Mouse (Mus musculus): ENCODE data around the gene Cstad.

The Cstad gene

DNA sequence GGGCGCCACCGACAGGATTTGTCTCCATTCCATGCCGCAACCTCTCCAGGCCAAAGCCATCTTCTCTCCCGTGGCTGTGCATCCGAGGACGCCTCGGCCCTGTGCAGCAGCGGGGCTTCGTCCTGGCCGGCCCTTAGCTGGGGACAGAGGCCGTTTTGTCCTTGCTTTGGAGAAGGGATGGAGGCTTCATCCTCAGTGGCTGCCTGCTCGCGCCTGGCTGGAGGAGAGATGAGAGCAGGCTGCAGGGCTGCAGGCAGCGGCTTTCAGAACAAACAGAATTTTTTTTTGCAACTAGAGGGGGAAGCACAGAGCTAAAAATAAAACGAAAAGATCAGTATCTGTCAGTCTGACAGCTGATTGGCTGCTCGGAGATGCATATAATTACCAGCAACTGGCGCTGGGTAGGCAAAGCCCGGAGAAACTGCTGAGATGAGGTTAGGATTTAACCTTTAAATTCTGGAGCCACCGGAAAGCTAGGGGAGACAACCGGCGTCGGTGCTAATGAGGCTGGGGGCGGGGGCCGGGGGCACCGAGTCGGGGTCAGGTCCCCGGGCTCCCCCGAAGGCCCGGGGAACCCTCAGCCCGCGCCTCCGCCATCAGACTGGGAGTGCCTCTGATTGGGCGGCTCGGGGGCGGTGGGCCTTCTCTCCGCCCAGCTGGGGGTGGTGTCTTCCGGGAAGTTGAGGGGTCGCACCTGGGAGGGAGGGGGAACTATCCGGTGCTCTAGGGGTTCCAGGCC, at the start of gene Cstad:
Gene Cstad (plus strand): TSS at position 400 of the 739 bp plus-strand sequence.
- in situ Hi-C loops (cut with MboI, MseI) = no loop called here

DNA sequence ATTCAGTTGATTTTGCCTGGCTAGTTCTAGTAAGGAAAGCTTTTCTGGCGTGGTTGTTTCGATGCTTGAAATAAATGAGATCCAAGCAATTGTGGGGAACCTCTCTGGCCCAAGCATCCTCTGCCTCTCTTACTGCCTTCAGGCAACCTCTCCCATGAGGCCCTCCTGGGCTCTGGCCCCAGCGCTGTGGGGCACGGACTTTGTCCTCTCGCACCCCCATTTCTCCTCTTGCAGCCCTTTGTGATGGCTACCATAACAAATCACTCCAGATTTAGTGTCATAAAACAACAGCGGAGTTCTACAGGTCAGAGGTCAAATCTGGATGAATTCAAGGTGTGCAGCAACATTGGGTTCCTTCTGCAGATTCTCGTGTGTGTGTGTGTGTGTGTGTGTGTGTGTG, 49.1 kb upstream of the Cstad start:
- in situ Hi-C loops (cut with MboI, MseI) = no loop called here

DNA sequence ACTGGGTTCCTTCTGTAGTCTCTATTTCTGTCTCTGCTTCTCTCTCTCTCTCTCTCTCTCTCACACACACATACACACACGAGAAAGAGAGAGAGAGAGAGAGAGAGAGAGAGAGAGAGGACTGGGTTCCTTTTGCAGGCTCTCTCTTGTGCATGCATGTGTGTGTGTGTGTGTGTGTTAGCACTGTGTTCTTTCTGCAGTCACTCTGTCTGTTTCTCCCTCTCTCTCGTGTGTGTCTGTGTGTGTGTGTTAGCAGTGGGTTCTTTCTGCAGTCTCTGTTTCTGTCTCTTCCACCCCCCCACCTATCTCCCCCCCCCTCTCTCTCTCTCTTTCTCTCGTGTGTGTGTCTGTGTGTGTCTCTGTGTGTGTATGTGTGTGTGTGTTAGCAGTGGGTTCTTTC, 48.6 kb upstream of the Cstad start:
- in situ Hi-C loops (cut with MboI, MseI) = no loop called here

DNA sequence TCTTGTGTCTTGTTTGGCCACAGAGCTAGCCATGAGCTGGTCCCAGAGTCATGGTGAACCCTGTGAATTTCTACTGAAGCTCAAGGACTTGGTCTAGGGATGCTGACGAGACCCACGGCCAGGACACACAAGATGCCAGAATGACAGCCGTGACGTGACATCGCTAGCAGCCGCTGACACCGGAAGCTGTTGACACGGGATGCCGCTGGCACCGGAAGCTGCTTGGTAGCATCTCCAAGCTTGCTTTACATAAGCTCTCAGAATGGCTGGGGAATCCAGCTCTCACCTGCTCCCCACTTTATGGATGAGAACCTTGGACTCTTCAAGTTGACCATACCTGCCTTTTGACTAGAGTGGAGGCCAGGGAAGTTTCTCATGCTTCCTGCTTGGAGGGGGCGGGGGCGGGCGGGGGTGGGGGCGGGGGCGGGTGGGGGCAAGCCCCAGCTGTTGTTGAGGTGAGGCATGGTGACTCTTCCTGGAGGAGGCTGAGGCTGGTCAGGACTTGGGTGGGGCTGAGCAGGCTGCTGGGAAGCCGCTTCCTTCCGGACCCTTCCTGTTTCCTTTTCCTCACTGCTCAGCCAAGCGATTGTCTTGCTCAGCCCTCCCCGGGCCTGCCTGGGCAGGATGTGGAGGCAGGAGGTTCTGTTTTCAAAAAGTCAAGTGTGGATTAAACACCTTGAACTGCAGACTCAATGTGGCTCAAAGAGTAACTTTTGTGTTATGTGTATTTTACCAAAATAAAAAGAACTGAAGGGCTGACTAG, 47.2 kb upstream of the Cstad start:
- in situ Hi-C loops (cut with MboI, MseI) = no loop called here

DNA sequence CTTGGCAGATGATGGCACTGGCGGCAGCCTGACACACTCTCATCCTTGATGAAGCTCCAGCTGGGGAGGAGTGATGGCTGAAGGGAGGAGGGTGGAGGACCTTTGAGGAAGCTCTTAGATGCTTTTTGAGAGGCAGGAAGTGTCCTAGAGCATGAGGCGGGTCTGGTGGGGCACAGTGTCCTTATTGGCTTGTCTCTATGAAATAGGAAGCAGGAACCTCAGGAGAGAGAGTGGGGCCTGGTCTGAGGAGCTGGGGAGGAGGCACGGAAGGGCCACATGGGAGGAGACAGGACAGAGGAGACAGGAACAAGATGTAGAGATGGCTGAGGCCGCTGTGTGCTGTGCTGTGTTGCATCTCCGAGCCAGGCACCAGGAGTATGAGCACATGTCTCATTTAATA, 43.3 kb upstream of the Cstad start:
- in situ Hi-C loops (cut with MboI, MseI) = no loop called here

DNA sequence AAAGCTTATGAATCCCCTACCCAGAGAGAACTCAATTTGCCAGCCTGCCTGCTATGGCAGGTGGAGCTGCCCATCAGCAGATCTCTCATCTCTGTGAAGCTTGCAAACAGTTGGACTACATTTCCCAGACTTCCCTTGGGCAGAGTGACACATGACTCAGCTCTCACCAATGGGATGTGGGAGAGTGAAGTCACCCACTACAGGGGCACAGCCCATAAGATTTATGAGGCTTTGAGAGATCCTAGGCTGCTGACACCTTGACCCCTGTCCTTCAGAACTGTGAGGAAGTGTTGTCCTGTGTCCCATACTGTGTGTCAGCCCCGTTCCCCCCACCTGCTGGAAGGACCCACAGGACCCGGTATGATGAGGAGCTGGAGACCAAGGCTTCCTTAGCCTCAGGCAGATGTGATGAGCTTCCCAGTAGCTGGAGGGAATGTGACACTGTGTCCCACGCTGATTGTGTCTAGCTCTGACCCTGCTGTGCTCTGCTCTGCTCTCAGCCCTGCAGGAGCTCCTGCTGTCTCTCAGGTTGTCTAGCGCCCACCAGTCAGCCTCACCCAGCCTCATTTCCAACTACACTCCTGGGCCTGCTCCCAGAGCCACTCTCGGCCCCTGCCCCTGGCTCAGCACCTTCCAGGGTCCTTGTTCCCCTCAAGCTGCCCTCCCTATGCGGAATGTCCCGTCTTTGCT, 40.8 kb upstream of the Cstad start:
- in situ Hi-C loops (cut with MboI, MseI) = no loop called here

DNA sequence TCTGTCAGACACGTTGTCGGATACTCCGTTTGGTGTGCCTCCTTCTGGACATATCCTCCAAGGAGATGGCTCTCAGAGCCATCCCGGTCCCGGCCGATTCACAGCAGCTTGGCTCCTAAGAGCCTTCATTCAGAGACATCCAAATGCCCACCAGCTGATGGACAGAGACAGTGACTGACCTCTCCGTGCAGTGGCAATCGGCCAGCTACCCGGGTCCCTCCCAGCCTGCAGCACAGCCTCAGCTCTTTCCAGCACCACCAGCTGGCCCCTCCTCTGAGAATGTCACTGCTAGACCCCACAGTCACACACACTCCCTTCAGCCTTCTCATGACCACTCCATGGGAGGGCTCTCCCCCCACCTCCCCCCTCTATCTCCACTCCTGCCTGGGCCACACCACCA, 39.6 kb upstream of the Cstad start:
- in situ Hi-C loops (cut with MboI, MseI) = no loop called here

DNA sequence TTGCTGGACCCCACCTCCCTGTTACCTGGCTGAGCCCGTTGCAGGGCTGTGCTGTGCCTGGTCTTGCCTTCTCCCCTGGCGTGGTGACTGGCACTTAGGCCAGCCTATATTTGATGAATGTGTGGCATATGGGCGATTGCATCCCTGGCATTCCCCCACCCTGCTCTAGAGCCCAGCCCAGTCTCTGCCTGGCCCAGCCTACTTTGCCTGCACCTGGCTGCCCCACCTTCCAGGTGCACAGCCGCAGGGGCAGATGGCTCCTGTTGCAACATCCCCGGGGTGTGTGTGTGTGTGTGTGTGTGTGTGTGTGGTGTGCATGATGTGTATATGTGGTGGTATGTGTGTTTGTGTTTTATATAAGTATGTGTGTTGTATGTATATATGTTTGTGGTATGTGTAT, 38.3 kb upstream of the Cstad start:
- in situ Hi-C loops (cut with MboI, MseI) = no loop called here

DNA sequence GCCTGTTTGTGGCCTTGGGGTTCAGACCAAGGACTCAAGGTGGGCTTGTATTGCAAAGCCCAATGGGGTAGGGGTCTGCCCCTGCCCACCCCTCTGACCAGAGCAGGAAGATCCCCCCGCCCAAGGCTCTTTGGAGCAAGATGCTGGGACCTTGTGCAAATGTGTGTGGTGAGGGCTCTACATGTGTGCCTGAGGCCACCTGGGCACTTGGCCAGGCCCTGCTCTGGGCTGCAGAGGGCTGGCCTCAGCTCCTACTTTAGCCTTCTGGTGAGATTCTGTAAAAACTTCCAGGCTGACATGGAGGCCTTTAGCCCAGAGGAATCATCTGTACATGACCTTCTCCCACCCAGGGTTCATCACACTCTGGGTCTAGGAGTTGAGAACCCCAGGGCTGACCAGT, 35.3 kb upstream of the Cstad start:
- in situ Hi-C loops (cut with MboI, MseI) = no loop called here

DNA sequence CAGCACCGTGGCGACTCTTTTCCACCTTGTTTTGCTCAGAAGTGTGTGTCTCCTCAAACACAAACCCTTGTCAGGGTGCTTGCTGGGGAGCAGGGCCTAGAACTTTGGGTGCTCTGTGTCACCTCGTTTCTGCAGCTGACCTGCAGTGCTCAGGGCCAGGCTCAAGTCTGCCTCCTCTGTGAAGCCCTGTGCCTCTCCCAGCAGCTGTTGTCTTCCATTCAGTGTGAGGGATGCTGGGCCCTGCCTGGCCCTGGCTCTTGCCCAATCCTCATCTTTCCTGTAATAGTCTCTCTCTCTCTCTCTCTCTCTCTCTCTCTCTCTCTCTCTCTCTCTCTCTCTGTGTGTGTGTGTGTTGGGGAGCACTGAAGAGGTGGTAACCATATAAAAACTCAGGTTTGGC, 32.3 kb upstream of the Cstad start:
- in situ Hi-C loops (cut with MboI, MseI) = no loop called here

DNA sequence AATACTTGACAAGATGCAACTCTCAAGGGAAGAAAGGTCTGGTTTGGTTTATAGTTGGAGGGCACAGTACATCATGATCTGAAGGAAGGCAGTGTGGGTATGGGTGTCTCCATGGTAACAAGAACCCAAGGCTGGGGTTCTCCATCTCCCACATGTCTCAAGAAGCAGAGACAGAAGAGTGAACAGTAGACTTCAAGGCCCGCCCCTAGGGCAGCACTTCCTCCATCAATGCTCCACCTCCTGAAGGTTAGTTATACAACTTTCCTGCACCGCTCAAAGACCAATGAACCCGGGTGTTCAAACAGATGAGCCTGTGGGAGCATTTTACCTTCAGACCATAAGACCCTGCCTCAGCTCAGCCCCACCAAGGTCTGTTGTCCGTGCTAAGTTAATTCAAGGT, 23.2 kb upstream of the Cstad start:
- in situ Hi-C loops (cut with MboI, MseI) = no loop called here

DNA sequence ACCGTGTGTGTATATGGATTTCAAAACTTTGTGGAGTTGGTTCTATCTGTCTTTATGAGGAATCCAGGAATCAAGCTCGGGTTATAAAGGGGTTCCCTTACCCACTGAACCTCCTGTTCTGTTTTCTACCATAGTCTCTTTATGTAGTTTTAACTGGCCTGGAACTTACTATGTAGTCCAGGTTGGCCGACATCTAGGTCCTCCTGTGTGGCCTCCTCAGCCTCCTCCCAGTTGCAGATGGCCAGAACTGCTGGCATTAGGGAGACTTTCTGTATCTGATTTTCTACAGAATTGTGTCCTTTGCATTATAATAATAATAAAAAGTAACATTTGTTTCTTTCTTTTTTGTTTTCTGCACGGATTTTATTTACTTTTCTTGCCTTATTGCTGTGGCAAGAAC, 21.3 kb upstream of the Cstad start:
- in situ Hi-C loops (cut with MboI, MseI) = no loop called here

DNA sequence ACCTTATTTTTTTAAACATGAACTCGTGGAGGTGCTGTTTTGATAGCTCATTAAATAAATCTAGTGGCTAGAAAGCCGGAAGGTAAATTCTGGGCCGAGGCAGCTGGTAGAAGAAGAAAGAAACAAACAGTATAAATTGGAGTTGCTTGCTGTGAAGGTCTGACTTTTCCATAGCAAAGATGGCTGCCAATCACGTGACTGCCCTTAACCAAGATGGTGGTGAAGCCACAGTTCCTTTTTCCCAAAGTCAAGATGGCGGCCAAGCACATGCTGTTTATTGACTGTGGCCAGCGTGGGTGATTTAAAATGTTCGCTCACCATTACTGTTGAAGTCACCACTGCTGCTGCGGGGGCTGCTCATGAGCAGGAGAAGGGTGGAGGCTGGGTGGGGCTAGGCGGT, 17.8 kb upstream of the Cstad start:
- in situ Hi-C loops (cut with MboI, MseI) = loop anchor here (5.0 kb wide), 1 partner anchor 95 kb away; no protein-coding TSS in a partner anchor

DNA sequence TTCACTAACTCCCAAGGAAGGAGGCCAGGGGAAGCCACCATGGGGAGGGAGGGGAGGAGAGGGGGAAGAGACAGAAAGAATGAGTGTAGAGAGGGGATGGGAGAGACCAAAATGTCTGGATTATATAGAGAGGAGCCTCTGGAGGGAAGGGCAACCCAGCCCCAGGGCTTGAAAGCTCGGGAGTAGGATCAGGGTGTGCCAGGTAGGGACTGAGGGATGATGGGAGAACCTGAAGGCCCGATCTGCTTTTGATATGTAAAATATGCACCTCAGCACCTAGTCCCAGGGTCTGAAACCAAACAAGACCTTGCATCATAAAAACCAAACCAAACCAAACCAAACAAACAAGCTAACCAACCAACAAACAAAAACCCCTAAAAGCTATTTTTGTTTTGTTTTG, 16.8 kb upstream of the Cstad start:
- in situ Hi-C loops (cut with MboI, MseI) = loop anchor here (5.0 kb wide), 1 partner anchor 96 kb away; no protein-coding TSS in a partner anchor

DNA sequence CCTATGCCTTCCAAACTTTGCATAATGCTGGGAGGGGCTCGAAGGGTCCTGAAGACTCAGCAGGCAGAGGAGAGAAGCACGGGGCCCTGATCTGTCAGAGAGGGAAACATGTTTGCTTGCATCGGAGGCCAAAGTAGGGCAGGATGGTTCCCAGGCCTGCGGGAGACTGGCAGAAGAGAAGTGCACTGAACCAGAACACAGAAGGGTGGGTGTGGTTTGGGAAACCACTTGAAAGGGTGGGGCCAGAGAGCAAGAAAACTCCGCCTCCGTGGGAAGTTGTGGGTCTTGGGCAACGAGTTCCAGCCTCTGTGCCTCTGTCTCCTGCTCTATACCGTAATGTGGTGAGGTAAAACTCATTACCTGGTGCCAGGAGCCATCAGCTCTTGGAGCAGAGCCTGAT, 7.7 kb upstream of the Cstad start:
- in situ Hi-C loops (cut with MboI, MseI) = no loop called here

DNA sequence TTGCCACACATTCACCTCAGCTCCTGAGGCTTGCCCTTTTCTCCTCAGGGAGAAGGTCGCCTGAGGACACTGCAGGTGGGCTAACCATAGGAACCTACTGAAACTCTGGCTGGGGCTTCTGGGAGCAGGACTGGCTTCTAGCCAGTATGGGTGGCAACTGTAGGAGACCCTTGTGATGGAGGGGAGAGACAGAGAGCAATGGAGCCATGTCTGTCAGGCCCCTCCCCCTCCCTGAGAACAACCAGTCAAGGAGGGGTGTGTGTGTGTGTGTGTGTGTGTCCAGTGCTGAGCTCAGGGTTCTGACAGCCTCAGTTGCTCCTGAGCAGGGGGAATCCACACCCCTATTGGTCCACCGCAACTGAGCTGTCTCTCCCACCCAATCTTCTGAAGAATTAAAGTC, 7.2 kb upstream of the Cstad start:
- in situ Hi-C loops (cut with MboI, MseI) = no loop called here

DNA sequence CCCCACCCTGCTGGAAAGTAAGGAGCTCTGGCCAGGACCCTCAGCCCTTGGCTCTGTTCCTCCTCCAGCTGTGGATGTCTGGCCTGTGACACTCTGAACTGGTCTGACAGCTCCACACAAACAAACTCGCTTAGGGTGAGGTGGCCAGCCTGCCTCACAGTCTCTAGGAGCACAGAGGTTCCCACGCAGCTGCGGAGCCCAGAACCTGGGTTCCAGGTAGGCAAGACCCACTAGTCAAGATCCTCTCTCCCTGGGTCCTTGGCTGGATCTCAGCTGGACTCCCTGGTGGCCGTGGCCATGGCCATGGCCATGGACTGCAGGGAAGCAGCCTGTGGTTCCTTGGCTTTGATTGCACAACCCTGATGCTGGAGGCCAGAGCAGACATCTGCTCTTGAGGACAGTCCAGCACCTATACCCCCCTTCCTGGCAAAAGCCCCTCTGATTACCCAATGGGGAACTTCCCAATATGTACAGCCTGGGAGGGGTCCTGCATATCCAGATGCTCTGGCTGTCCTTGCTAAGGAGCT, 5.8 kb upstream of the Cstad start:
- in situ Hi-C loops (cut with MboI, MseI) = no loop called here

DNA sequence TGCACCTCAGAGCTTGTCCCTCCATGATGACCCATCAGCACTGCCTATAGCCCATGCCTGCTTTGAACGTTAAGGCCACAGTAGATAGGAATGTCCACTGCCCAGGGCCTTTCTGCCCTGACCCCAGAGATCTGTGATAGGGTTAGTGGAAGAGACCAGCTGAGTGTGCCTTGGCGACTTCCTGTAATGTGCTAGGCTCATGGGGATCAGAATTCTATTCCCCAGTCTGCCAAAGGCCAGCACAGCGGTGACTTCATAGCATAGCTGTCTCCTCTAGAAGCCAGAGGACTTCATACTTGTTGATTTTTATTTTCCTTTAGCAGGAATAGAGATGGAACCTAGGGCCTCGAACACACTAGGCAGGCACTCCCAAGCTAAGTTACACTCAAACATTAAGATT, 5.1 kb upstream of the Cstad start:
- in situ Hi-C loops (cut with MboI, MseI) = no loop called here

DNA sequence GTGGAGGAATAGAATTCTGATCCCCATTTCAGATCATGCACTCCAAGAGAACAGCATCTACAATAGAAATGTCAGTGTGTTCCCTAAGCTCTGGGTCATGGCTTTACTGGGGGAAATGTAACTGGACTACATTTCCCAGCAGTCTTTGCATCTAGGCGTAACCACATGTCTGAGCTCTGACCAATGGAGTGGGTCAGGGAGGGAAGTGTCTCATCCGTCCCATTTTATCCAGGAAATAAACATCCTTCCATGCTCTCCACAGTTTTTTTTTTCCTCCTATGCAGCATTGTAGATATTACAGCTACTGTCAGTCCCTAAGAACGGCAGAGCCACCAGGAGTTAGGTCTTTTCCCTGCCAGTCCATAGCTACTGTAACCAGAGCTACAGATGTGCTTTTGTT, 3.9 kb upstream of the Cstad start:
- in situ Hi-C loops (cut with MboI, MseI) = no loop called here

DNA sequence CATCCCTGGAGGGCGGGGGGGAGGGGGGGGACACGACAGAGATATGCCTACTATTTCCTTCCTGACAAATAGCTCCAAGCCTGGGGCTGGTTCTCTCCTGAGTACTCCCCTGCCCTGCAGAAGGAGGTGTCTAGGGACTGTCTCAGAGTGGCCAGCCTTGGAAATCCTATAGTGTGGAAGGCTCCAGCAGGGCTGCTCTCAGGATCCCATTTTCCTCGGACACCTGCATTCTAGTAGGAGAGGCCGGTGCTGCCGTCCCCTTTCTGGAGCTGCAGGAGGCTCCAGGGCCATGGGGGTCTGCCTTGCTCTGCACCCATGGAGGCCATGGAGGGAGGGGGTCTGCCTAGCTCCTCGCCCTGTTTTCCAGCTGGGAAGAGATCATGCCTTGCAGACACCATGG, 2.4 kb upstream of the Cstad start:
- in situ Hi-C loops (cut with MboI, MseI) = no loop called here

DNA sequence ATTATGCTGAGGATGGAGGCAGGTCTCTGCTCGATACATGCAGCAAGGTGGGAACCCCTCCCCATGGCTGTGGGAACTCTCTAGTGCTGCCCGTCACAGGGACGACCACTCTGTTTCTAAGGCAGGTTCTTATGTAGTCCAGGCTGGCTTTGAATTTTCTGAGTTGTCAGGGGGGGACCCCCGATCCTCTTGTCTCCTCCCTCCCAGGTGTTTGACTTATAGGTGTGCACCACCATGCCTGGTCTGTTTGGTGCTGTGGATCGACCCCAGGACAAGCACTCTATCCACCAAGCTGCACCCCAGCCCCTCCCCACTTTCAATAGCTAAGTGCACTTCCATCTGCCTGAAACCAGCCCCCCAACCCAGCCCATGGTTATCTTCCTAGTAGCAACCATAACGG, 1.9 kb upstream of the Cstad start:
- in situ Hi-C loops (cut with MboI, MseI) = no loop called here

DNA sequence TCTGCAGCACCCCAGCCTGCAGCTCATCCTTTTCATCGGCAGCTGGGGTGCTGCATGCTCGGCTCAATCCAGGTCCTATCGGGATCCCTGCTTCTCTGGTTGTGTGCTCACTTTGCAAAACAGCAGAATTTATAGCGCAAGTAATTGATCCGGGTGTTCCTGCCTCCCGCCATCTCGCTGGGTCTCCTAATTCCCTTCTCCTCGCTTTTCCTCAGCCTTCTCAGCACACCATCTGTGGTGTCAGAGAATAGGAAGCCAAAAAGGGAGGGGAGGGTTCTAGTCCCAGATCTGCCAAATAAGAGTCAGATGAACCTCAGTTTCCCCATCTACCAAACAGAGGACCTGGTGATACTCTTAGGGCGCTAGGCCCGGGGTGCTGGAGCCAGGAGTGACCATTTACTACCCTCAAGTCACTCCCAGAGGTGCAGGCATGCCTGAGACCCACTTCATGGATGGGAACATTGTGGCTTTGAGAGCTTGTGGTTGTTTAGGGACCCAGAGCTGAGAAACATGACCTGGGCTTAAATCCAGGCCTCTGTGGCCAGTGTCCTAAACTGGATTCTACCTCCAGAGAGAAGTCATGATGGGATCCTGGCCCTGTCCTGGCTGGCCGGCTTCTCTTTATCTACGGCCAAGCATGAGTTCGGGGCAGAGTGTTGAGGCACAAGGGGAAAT, 1.1 kb upstream of the Cstad start:
- in situ Hi-C loops (cut with MboI, MseI) = no loop called here
